Mouse (Mus musculus): Measurements from ENCODE around the gene Fam161a.

Gene Fam161a

DNA sequence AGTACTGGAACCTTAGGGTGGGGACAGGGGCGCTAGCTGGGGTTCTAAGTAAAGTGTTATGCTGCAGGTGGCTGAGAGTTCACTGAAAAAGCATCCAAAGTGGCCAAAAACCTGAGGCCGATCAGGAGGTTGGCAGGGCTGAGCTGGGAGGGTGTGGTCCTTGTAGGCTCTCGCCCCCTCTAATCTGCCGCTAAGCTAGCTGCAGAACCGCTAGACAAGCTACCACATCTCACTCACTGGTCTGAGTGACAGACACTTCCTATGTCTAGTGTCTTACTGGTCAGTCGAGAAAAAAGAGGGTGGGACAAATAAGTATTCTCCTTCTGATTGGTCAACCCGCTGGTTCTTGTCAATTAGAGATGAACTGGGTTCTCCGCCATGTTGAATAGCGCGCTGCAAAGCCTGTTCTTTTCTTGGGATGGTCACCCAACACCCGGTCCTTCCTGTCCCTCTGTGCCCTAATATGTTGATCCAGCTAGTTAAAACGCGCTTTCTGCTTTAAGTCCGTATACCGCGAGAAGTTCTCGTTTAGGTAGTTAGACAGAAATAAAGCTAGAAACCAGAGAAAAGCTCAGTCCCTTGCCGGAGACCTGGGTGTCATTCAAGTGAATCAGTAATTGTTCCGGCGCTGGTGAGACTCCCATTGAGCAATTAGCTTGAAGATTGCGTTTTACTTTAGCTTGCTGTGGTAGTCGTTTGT lies at the start of gene Fam161a:
Gene Fam161a, plus strand, starts transcription at position 51 of the 700 bp plus-strand sequence.
- in situ Hi-C loops (cut with MboI, MseI) = loop anchor here (5.0 kb wide), 2 partner anchors 265 to 490 kb away; partner anchors contain the start of gene Ahsa2

DNA sequence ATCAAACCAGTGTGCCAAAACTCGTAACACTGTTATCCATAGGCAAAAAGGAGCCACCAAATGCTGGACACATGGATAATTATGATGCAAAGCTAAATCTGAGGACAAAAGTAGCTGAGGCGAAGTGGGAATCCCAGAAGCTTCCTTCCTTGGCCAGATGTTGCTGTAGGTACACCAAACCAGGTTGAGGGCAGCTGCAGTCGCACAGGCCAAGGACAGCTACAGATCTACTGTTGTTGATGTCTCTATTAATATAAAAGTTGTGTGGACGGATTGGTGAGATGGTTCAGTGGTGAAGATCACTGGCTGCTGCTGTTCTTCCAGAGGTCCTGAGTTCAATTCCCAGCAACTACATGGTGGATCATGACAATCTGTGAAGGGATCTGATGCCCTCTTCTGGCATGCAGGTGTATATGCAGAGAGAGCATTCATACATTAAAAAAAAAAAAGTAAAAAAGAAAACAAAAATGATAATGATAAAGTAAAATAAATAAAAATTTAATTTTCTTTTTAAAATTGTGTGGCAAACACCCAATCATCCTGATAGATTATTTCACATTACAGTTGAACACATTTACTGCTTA lies 49.4 kb upstream of the Fam161a start:
- in situ Hi-C loops (cut with MboI, MseI) = loop anchor here (25.0 kb wide), 1 partner anchor 721 kb away; no protein-coding TSS in a partner anchor

DNA sequence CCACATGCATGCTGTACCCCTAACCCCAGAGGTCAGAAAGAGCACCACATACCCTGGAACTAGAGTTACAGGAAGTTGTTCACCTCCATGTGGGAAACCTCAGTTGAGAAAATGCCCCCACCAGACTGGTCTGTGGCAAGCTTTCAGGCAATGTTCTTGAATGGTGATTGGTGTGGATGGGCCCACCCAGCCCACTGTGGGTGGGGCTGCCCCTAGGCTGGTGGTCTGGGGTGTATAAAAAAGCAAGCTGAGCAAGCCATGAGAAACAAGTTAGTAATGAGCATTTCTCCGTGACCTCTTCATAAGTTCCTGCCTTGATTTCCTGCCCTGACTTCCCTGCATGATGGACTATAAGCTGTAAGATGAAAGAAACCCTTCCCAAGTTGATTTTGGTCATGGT lies 45.2 kb upstream of the Fam161a start:
- in situ Hi-C loops (cut with MboI, MseI) = loop anchor here (5.0 to 25.0 kb wide), 3 partner anchors 90 to 725 kb away; no protein-coding TSS in a partner anchor

DNA sequence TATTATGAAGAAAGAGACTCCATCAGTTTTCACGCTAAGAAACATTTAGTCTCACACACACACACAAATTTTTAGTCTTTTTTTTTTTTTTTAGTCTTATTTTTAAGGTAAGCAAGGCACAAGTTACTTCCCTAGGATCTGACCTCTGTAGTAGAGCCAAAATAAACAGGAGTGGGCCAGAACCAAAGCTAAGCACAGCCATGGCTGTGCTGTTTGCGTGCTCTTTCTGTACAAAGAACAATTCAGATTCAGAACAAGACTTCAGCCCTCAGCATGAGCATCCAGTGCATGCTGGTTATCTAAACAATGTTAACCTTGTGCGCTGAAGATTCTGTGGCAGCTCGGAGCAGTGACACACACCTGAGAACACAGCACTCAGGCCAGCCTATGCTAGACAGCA lies 42.9 kb upstream of the Fam161a start:
- in situ Hi-C loops (cut with MboI, MseI) = loop anchor here (5.0 to 25.0 kb wide), 3 partner anchors 92 to 727 kb away; no protein-coding TSS in a partner anchor

DNA sequence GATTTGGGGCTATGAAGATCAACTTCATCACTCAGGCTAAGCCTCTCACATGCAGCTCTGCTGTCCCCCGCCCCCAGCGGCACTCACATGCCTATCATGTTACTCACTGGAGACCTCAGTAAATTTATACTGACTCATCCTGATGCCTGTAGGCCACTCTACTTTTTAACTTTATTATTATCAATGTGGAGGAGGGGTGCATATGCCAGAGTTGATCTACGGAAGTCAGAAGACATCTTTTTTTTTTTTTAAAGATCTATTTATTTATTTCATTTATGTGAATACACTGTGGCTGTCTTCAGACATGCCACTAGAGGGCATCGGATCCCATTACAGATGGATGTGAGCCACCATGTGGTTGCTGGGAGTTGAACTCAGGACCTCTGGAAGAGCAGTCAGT lies 41.8 kb upstream of the Fam161a start:
- in situ Hi-C loops (cut with MboI, MseI) = loop anchor here (5.0 to 25.0 kb wide), 3 partner anchors 328 to 728 kb away; no protein-coding TSS in a partner anchor

DNA sequence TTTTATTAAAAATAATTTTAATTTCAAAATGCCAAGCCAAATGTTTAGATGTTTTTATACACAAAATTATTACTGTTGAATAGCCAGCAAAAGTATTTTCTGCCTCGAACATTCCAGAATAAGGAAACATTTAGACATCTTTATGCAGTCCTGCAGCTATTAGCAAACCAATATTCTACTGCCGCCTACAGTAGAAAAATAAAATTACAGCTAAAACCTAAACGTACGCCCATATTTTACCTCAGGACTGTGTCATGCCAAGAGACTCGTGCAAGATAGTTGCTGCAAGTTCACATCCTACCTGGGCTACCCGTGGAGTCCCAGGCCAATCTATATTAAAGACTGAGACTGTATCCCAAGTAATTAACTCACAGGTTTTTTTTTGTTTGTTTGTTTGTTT lies 37.8 kb upstream of the Fam161a start:
- in situ Hi-C loops (cut with MboI, MseI) = loop anchor here (5.0 to 25.0 kb wide), 3 partner anchors 332 to 732 kb away; no protein-coding TSS in a partner anchor

DNA sequence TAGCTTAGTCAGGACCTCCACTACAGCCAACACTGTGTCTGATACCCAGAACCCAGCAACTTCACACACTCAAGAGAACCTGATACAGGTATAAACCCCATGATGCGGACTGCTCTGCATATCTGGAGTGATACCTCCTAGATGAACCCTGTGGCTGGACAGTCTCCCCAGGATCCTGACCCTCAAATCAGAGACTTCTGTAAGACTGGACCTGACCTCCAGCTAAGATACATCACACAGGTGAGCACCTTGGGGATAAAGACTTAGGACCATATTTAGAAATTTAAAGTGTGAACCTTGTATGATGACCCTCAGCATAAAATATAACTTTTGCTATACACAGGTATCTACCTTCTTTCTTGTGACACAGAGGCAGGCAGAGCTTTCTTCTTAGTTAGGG lies 36.8 kb upstream of the Fam161a start:
- in situ Hi-C loops (cut with MboI, MseI) = loop anchor here (25.0 kb wide), 1 partner anchor 733 kb away; no protein-coding TSS in a partner anchor

DNA sequence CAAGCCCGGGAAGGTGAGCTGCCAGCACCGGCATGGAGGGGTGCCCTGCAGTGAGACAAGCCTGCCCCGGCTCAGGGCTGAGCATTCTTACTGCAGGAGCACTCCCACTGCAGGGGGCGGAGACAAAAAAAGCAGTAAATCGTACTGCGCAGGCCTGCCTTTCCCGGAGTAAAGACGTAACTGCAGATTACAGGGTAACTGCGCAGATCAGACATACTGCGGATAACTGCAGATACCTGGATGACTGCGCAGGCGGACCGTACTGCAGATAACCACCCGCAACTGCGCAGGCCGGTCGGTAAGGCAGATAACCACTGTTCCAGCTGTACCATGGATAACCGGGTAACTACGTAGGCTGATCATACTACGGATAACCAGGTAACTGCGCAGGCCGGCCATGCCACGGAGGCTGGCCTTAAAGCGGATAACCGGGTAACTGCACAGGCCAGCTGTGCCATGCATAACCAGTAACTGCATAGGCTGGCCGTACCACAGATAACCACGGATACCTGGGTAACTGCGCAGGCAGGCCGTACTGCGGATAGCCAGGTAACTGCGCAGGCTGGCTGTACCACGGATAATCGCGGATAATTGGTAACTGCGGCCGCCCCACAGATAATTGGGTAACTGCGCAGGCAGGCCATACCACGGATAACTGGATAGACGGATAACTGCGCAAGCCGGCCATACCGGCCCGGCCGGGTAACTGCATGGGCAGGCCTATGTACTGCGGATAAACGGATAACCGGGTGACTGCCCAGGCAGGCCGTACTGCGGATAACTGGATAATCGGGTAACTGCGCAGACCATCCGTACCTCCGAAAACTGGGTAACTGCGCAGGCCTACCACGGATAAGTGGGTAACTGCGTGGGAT lies 35.3 kb upstream of the Fam161a start, which contains the start of gene Zrsr1:
Gene Zrsr1, plus strand, starts transcription at position 171 of the 875 bp plus-strand sequence.
- in situ Hi-C loops (cut with MboI, MseI) = loop anchor here (25.0 kb wide), 1 partner anchor 735 kb away; no protein-coding TSS in a partner anchor

DNA sequence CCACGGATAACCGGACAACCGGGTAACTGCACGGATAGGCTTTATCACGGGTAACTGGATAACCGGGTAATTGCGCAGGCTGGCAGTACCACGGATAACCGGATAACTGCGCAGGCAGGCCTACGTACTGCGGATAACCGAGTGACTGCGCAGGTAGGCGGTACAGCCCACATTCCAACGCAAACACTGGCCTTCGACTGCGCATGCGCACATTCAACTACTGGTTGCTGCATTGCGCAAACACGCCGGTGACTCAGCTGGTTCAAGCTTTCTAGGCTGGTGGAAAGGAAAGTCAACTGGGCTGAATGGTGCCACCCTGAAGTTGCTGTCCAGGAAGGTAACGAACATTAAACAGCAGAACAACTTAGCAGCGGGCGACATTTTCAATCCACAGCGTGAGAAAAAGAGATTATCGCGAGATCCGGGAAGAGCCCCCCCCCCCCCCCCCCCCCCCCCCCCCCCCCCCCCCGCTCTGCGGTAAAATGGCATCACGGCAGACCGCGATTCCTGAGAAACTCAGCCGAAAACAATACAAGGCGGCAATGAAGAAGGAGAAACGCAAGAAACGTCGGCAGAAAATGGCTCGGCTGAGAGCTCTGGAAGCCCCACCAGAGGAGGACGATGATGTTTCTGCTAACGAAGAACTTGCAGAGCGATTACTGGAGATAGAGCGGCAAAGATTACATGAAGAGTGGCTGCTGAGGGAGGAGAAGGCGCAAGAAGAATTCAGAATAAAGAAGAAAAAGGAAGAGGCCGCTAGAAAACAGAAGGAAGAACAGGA lies 34.4 kb upstream of the Fam161a start:
- in situ Hi-C loops (cut with MboI, MseI) = loop anchor here (25.0 kb wide), 1 partner anchor 736 kb away; no protein-coding TSS in a partner anchor

DNA sequence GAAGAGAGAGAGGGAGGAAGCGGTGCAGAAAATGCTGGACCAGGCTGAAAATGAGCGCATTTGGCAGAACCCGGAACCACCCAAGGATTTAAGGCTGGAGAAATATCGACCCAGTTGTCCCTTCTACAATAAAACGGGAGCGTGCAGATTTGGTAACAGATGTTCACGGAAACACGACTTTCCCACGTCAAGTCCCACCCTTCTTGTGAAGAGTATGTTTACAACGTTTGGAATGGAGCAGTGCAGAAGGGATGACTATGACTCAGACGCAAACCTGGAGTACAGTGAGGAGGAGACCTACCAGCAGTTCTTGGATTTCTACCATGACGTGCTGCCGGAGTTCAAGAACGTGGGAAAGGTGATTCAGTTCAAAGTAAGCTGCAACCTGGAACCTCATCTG lies 33.7 kb upstream of the Fam161a start:
- in situ Hi-C loops (cut with MboI, MseI) = loop anchor here (25.0 kb wide), 1 partner anchor 736 kb away; no protein-coding TSS in a partner anchor

DNA sequence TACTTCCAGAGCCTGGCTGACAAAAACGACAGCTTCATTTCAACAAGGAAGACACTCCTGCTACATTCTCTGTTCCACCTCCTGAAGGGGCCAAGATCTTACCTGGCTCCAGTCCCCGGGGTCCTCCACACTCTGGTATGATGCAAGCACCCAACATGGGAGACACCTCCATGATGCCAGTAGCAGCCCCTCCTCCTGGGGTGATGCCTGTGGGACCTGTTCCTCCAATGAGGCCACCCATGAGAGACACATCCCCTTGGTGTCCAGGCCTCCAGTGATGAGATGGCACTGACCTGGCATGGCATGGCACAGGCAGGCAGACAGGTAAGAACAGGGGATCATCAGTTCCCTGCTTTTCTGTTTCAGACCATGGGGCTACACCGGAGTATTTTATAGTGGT lies 29.1 kb upstream of the Fam161a start:
- in situ Hi-C loops (cut with MboI, MseI) = loop anchor here (25.0 kb wide), 2 partner anchors 784 to 884 kb away; partner anchors contain the start of gene Rel

DNA sequence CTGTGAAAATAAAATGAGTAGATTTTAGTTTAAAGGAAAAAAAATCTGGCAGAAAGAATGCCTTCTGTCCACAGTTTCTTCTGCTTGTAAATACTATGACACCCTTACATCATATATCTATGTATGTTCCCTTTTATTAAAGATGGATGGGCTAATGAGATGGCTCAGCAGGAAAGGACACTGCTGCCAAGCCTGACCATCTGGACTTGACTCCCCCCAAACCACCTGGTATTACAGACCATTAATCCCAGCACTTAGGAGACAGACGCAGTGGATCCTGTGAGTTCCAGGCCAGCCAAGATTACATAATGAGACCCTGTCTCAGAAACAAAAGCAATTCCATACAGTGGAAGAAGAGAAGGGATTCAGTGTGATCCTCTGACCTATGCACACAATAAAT lies 28.6 kb upstream of the Fam161a start:
- in situ Hi-C loops (cut with MboI, MseI) = loop anchor here (25.0 kb wide), 2 partner anchors 784 to 884 kb away; partner anchors contain the start of gene Rel

DNA sequence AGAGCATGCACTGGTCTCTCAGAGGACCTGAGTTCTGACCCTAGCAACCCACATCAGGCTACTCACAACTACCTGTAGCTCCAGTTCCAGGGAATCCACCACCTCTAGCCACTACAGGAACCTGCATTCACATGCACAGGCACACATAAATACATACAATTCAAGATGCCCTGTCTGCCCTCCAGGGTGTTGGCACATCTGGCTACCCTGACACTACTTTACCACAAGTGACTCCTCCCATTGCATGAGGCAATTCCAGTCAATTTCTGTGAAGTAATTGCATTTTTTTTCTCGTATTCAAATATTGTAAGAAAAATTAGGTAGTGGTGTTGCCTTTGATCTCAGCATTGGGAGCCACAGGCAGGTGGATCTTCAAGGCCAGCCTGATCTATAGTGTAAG lies 28.1 kb upstream of the Fam161a start:
- in situ Hi-C loops (cut with MboI, MseI) = loop anchor here (25.0 kb wide), 2 partner anchors 783 to 883 kb away; partner anchors contain the start of gene Rel

DNA sequence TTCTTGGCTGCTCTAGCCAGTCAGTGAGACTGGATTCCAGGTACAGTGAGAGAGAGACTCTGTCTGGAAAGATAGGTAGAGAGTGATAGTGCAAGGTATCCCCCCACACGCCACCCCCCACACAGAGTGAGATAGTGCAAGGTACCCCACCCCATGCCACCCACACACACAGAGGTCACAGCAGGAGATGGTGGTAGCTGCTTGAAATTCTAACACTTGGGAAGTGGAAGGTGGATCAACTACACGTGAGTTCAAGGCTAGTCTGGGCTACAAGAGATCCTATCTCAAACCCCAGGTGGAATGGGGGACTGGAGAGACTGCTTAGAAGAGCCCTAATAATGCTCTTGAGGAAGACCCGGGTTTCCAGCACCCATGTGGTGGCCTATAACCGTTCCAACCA lies 26.3 kb upstream of the Fam161a start:
- in situ Hi-C loops (cut with MboI, MseI) = loop anchor here (25.0 kb wide), 2 partner anchors 781 to 881 kb away; partner anchors contain the start of gene Rel

DNA sequence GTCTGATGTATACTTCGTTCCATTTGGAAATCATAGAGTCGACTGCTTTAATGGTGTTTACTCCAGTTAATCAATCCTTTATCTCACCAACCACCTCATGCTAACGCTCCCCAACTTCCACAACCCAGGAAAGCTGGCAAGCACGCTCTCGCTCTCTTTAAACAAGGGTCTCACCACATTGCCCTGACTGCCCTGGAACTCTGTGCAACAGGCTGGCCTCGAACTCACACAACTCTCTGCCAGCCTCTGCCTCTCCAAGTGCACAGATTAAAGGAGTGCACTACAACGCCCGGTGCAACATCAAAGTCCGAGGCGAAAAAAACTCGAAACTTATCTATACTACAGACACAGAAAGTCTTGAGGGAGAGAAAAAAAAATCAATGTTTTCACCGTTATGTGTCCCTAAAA lies 25.8 kb upstream of the Fam161a start:
- in situ Hi-C loops (cut with MboI, MseI) = loop anchor here (25.0 kb wide), 2 partner anchors 781 to 881 kb away; partner anchors contain the start of gene Rel

DNA sequence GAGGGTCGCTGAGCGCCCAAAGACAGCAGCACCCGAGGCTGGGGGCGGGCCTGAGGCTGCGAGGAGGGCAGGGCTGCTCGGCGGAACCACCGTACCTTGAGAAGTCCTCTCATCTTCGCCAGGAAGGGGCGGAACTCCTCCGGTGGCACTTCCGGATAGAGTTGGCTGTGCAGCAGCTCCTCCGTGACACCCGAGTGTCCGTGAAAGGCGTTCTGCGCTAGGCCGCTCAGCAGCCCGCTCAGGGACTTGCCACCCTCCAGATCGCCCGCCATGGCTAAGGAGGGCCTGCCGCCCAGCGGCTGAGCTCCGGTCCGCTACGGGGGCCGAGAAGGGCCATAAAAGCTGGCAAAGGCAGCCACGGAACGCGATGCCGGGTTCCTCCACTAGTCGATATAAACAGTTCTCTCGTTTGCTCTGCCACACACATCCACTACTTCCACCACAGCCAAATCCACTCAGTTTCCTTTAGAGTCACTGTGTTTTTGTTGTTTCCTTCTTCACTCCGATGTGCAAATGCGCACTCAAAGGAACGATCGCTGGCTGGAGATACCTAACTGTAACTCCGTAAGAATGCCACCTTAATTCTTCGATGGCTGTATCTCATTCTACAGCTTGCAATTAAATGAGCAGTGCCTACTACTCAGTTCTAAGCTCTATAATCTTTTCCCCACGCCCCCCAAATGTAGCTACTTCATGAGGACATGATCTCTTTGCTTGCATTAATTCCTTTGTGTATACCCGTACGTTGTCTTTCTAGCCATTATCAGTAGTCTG lies 25.2 kb upstream of the Fam161a start, which contains the start of the genes Gm28048 and Commd1:
Gene Gm28048, minus strand, starts transcription at position 107 of the 774 bp plus-strand sequence.
Gene Commd1, minus strand, starts transcription at position 399 of the 774 bp plus-strand sequence.
- in situ Hi-C loops (cut with MboI, MseI) = loop anchor here (25.0 kb wide), 2 partner anchors 780 to 880 kb away; partner anchors contain the start of gene Rel

DNA sequence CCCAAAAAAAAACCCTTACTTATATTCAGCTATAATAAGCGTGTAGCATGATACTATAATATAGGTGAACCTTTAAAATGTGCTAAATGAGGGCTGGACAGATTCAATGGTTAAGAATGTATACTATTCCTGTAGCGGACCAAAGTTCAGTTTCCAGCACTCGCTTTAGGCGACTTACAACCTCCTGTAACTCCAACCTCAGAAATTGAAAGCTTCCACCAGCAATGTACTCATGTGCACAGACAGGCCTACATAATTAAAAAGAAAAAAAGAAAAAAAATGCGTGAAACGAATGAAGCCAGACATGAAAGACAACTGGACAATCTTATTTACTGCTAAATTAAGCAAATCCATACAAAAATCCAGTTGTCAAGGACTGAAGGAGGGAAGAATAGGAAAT lies 24.5 kb upstream of the Fam161a start:
- in situ Hi-C loops (cut with MboI, MseI) = loop anchor here (25.0 kb wide), 2 partner anchors 779 to 879 kb away; partner anchors contain the start of gene Rel

DNA sequence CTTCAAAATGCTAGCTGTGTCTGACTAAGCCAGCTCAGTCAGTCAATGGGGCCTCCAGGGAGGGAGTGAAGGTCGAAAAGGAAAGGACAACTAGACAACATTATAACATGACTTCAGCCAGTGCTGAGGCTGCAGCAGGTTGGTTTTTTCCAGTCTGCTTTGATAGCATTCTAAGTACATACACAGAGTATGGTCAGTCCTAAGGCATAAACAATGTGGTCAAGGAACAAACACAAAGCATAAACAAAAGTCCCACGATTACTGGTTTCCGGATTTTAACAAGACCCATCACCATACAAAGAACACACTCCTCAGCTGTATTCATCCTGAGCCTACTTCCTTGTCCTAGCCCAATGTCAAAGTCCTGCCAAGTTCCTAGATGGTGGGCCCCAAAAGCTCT lies 21.8 kb upstream of the Fam161a start:
- in situ Hi-C loops (cut with MboI, MseI) = loop anchor here (25.0 kb wide), 2 partner anchors 777 to 877 kb away; partner anchors contain the start of gene Rel

DNA sequence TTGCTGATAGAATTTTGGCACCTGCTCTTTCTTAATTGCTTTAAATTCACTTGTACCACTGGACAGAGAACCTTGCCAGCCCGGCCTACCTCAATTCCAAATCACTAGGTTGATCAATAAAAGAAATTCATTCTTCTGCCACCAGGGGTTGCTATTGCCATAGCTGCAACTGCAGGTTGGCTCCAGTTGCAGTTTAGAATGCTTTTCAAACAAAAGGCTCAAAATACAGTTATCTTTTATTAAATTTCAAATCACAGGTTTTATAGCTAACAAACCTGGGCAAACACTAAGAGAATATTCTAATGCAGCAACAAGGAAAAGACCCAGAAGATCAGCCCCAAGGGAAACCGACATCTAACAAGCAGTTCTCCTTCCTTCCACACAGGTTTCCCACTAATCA lies 20.0 kb upstream of the Fam161a start:
- in situ Hi-C loops (cut with MboI, MseI) = loop anchor here (25.0 kb wide), 2 partner anchors 775 to 875 kb away; partner anchors contain the start of gene Rel

Data from regulatory T cell (primary cell).